Mouse (Mus musculus) MEL (cell line): ENCODE results near the gene Fam193b. TPM values are rescaled to one million over a fixed set of nuclear protein-coding genes. Genes with fewer than 3 reads are reported as not detected.

Experiments
- DNase-seq: peaks from one replicate; pipeline ENCODE4 v3.0.0; 2011; ENCODE audit warnings: low read depth, low spot score
- H3K27ac ChIP-seq: 2 replicates; pipeline ENCODE4 v1.5.1; 2012; ENCODE audit warnings: low read depth, mild to moderate bottlenecking, control low read depth, low read length, moderate library complexity; ENCODE audit not compliant: control insufficient read depth
- H3K27me3 ChIP-seq, 2 experiments: fragments of 150-350 bp in 1 of 2; sonication (generic) in 1 of 2; 2 replicates each; pipeline ENCODE4 v1.6.1; 2012; ENCODE audit warnings: low read length in 2 of 2, mild to moderate bottlenecking in 2 of 2, improper control_type of control experiment in 1 of 2, moderate library complexity in 1 of 2; ENCODE audit not compliant: insufficient read depth in 2 of 2, control insufficient read depth in 1 of 2
- H3K36me3 ChIP-seq, 2 experiments: 2 replicates each; pipeline ENCODE4 v1.6.1; 2012 to 2014; ENCODE audit warnings: low read length in 2 of 2, improper control_type of control experiment in 1 of 2, inconsistent platforms in 1 of 2, mild to moderate bottlenecking in 1 of 2; ENCODE audit not compliant: insufficient read depth in 2 of 2, control insufficient read depth in 1 of 2
- H3K4me1 ChIP-seq, 2 experiments: fragments of 150-350 bp in 1 of 2; sonication (generic) in 1 of 2; 2 replicates each; pipeline ENCODE4 v1.6.1; 2012; ENCODE audit warnings: low read length in 2 of 2, improper control_type of control experiment in 1 of 2, mild to moderate bottlenecking in 1 of 2; ENCODE audit not compliant: insufficient read depth in 2 of 2, control insufficient read depth in 1 of 2
- H3K4me3 ChIP-seq, 2 experiments: fragments of 150-350 bp in 1 of 2; sonication (generic) in 1 of 2; 2 replicates each; pipeline ENCODE4 v1.5.1; 2012; ENCODE audit warnings: low read depth in 2 of 2, low read length in 2 of 2, mild to moderate bottlenecking in 2 of 2, moderate library complexity in 2 of 2, control low read depth in 1 of 2, improper control_type of control experiment in 1 of 2; ENCODE audit not compliant: control insufficient read depth in 1 of 2, insufficient read depth in 1 of 2
- H3K79me2 ChIP-seq: 2 replicates; pipeline ENCODE4 v1.6.1; 2012; ENCODE audit warnings: mild to moderate bottlenecking, low read length, moderate library complexity; ENCODE audit not compliant: control insufficient read depth, poor library complexity, insufficient read depth
- H3K9ac ChIP-seq: 2 replicates; pipeline ENCODE4 v1.6.1; 2012; ENCODE audit warnings: low read depth, mild to moderate bottlenecking, control low read depth, low read length, moderate library complexity; ENCODE audit not compliant: control insufficient read depth, poor library complexity, severe bottlenecking
- H3K9me3 ChIP-seq: fragments of 150-350 bp; sonication (generic); replicated peaks from 2 replicates; pipeline ENCODE4 v1.6.1; 2012; ENCODE audit warnings: mild to moderate bottlenecking, low read length, improper control_type of control experiment, moderate library complexity; ENCODE audit not compliant: insufficient read depth
- BHLHE40 ChIP-seq: IDR thresholded peaks from 2 replicates; pipeline ENCODE4 v1.6.1; 2012; ENCODE audit warnings: low read depth, mild to moderate bottlenecking, inconsistent platforms, low read length, improper control_type of control experiment, borderline replicate concordance
- CHD1 ChIP-seq: IDR thresholded peaks from 2 replicates; pipeline ENCODE4 v1.6.1; 2012; ENCODE audit warnings: low read depth, mild to moderate bottlenecking, inconsistent platforms, low read length, improper control_type of control experiment
- CHD2 ChIP-seq: IDR thresholded peaks from 2 replicates; pipeline ENCODE4 v1.6.1; 2011; ENCODE audit warnings: low read length, improper control_type of control experiment
- CTCF ChIP-seq, 3 experiments: IDR thresholded peaks in 2 of 3; conservative IDR thresholded peaks in 1 of 3; 2 replicates each; pipeline ENCODE4 v1.5.1; 2011 to 2012; ENCODE audit warnings: low read length in 3 of 3, low read depth in 2 of 3, mild to moderate bottlenecking in 2 of 3, improper control_type of control experiment in 1 of 3, inconsistent platforms in 1 of 3, mixed read lengths in 1 of 3, moderate library complexity in 1 of 3; ENCODE audit not compliant: control insufficient read depth in 1 of 3, insufficient read depth in 1 of 3, poor library complexity in 1 of 3, severe bottlenecking in 1 of 3
- JUND ChIP-seq: IDR thresholded peaks from 2 replicates; pipeline ENCODE4 v1.6.1; 2011; ENCODE audit warnings: low read depth, mild to moderate bottlenecking, improper control_type of control experiment, low read length
- MAFK ChIP-seq: IDR thresholded peaks from 2 replicates; pipeline ENCODE4 v1.6.1; 2011; ENCODE audit warnings: low read depth, mild to moderate bottlenecking, low read length, improper control_type of control experiment, borderline replicate concordance
- MAZ ChIP-seq: IDR thresholded peaks from 2 replicates; pipeline ENCODE4 v1.6.1; 2012; ENCODE audit warnings: low read depth, mild to moderate bottlenecking, inconsistent platforms, low read length, improper control_type of control experiment
- MYC ChIP-seq: IDR thresholded peaks from 2 replicates; pipeline ENCODE4 v1.6.1; 2011; ENCODE audit warnings: low read depth, mild to moderate bottlenecking, low read length, improper control_type of control experiment, moderate library complexity
- POLR2A ChIP-seq, 2 experiments: IDR thresholded peaks; 2 replicates each; pipeline ENCODE4 v1.6.1; 2011 to 2012; ENCODE audit warnings: low read length in 2 of 2, mild to moderate bottlenecking in 2 of 2, control low read depth in 1 of 2, improper control_type of control experiment in 1 of 2, low read depth in 1 of 2, moderate library complexity in 1 of 2; ENCODE audit not compliant: control insufficient read depth in 1 of 2, insufficient read depth in 1 of 2, poor library complexity in 1 of 2
- POLR2AphosphoS2 ChIP-seq: IDR thresholded peaks from 2 replicates; pipeline ENCODE4 v1.6.1; 2011; ENCODE audit warnings: low read length, improper control_type of control experiment
- RAD21 ChIP-seq: IDR thresholded peaks from 2 replicates; pipeline ENCODE4 v1.6.1; 2011; ENCODE audit warnings: mild to moderate bottlenecking, low read depth, low read length, improper control_type of control experiment
- RCOR1 ChIP-seq: IDR thresholded peaks from 2 replicates; pipeline ENCODE4 v1.6.1; 2012; ENCODE audit warnings: low read depth, mild to moderate bottlenecking, inconsistent platforms, low read length, improper control_type of control experiment
- SIN3A ChIP-seq: IDR thresholded peaks from 2 replicates; pipeline ENCODE4 v1.6.1; 2012; ENCODE audit warnings: low read length, improper control_type of control experiment, inconsistent platforms
- SMC3 ChIP-seq: IDR thresholded peaks from 2 replicates; pipeline ENCODE4 v1.6.1; 2011; ENCODE audit warnings: low read depth, low read length, improper control_type of control experiment
- TAL1 ChIP-seq: IDR thresholded peaks from 2 replicates; pipeline ENCODE4 v1.6.1; 2012; ENCODE audit warnings: mild to moderate bottlenecking, inconsistent platforms, low read length, moderate library complexity, mixed read lengths
- TBP ChIP-seq: IDR thresholded peaks from 2 replicates; pipeline ENCODE4 v1.8.0; 2011; ENCODE audit warnings: low read depth, low read length, improper control_type of control experiment
- TCF12 ChIP-seq: IDR thresholded peaks from 2 replicates; pipeline ENCODE4 v1.6.1; 2014; ENCODE audit warnings: low read depth, mild to moderate bottlenecking, inconsistent platforms, low read length, improper control_type of control experiment, moderate library complexity
- USF1 ChIP-seq: IDR thresholded peaks from 2 replicates; pipeline ENCODE4 v1.6.1; 2014; ENCODE audit warnings: low read depth, mild to moderate bottlenecking, inconsistent platforms, low read length, improper control_type of control experiment, moderate library complexity
- ZC3H11A ChIP-seq: IDR thresholded peaks from 2 replicates; pipeline ENCODE4 v1.6.1; 2012; ENCODE audit warnings: low read depth, mild to moderate bottlenecking, inconsistent platforms, low read length, improper control_type of control experiment
- ZKSCAN1 ChIP-seq: IDR thresholded peaks from 2 replicates; pipeline ENCODE4 v1.6.1; 2012; ENCODE audit warnings: low read depth, mild to moderate bottlenecking, inconsistent platforms, low read length, improper control_type of control experiment, moderate library complexity
- ZMIZ1 ChIP-seq: IDR thresholded peaks from 2 replicates; pipeline ENCODE4 v1.6.1; 2012; ENCODE audit warnings: low read depth, mild to moderate bottlenecking, inconsistent platforms, low read length, improper control_type of control experiment, moderate library complexity
- polyA plus RNA-seq, 2 experiments: library from polyadenylated mRNA; stranded (reverse) in 1 of 2; unstranded in 1 of 2; fragments of >175 nt in 1 of 2; fragments of >200 nt in 1 of 2; gene quantifications; 2 replicates each; pipeline versions ENCODE4 v1.2.1 to v1.2.4; 2012; ENCODE audit warnings: low replicate concordance in 2 of 2, low read depth in 1 of 2; ENCODE audit not compliant: insufficient read length in 2 of 2, insufficient read depth in 1 of 2, missing spikeins in 1 of 2
- total RNA-seq: library from RNA; depleted of rRNA; stranded (reverse); fragments of 300-350 nt; gene quantifications from 2 replicates; pipeline ENCODE4 v1.2.3, GENCODE M21; 2012

Gene Fam193b
- total and polyA plus RNA-seq, 3 experiments, result 11.9 to 38.7 TPM; not detected in 1

GRCm38 (mm10) chr13:55613471-55613870 is 42.6 kb upstream of the Fam193b start:
- H3K4me1 ChIP-seq, result 0 out of 4 replicates have a peak, but pooled peaks cover 0 to 3% of the 10 kb centered on the region in 2 experiments
- no peaks in the 10 kb centered on the region for H3K36me3 ChIP-seq
- H3K4me3 ChIP-seq, result no peak overlapping the region
- H3K9me3 ChIP-seq, result no peaks in the 10 kb centered on the region
- no peak overlapping the region for H3K27ac ChIP-seq
- no peaks in the 10 kb centered on the region for H3K79me2 ChIP-seq
- no peak for DNase-seq
- H3K9ac ChIP-seq, result no peak overlapping the region
- no peaks in the 10 kb centered on the region for H3K27me3 ChIP-seq
- TF ChIP-seq SIN3A, result no peak
- no peak for TF ChIP-seq BHLHE40
- TF ChIP-seq, all 39 proteins: peak for 0

GRCm38 (mm10) chr13:55611996-55612395 is 41.1 kb upstream of the Fam193b start:
- Histone ChIP-seq H3K36me3 (no peaks in the 10 kb centered on the region), H3K27ac (no peak overlapping the region), H3K79me2 (no peaks in the 10 kb centered on the region), H3K9ac (no peak overlapping the region), H3K4me3 (no peak overlapping the region), H3K27me3 (no peaks in the 10 kb centered on the region), H3K4me1 (0 out of 4 replicates have a peak, but pooled peaks cover 0 to 3% of the 10 kb centered on the region in 2 experiments), H3K9me3 (no peaks in the 10 kb centered on the region)
- no peak for DNase-seq
- no peak for TF ChIP-seq TBP
- no peak for TF ChIP-seq CTCF (IDR thresholded peaks at IDR 0.05 in 2 of 3, conservative IDR thresholded peaks at IDR 0.05 in 1 of 3; ENCODE audit: control insufficient read depth in 1 of 3, insufficient read depth in 1 of 3, low read depth in 2 of 3, low read length in 3 of 3, poor library complexity in 1 of 3, severe bottlenecking in 1 of 3)
- no peak for TF ChIP-seq JUND
- no peak for TF ChIP-seq POLR2AphosphoS2
- TF ChIP-seq ZC3H11A, result no peak
- TF ChIP-seq MAZ, result no peak
- no peak for TF ChIP-seq BHLHE40
- TF ChIP-seq USF1, result no peak
- TF ChIP-seq CHD1, result no peak
- TF ChIP-seq ZMIZ1, result no peak
- TF ChIP-seq RCOR1, result no peak
- TF ChIP-seq MAFK, result no peak
- TF ChIP-seq RAD21, result no peak
- no peak for TF ChIP-seq ZKSCAN1
- no peak for TF ChIP-seq CHD2
- TF ChIP-seq SMC3, result no peak
- no peak for TF ChIP-seq MYC
- no peak for TF ChIP-seq TCF12
- TF ChIP-seq TAL1, result no peak
- TF ChIP-seq POLR2A (IDR thresholded peaks at IDR 0.05; ENCODE audit: control insufficient read depth in 1 of 2, insufficient read depth in 1 of 2, low read depth in 1 of 2, low read length in 2 of 2, poor library complexity in 1 of 2), result no peak
